Mouse (Mus musculus): Measurements from ENCODE around the gene Zfp493. TPM values are rescaled to one million over a fixed set of nuclear protein-coding genes. Genes with fewer than 3 reads are reported as not detected.
"Not testable (repeated sequence)": the region's sequence is repeated elsewhere in the genome, so short reads cannot be mapped to it uniquely, and the experiment has no call there.

The Zfp493 gene
- polyA plus RNA-seq, 1 experiment, result 1.4 TPM

GRCm38 (mm10) chr13:67813710-67814660, 34.5 kb downstream of the Zfp493 start, which contains the start of gene Zfp273:
Gene Zfp273, plus strand, starts transcription at chr13:67813740.
- Histone ChIP-seq H3K27ac (replicated peaks; ENCODE audit: low read depth, low read length) (peak within 1 kb of the TSS; percentile 29), H3K4me1 (ENCODE audit: control insufficient read depth, insufficient read depth, insufficient read length, low read length) (no peaks in the 10 kb centered on the region), H3K4me3 (ENCODE audit: insufficient read depth, low read depth, low read length) (peak within 1 kb of the TSS; percentile 92)

DNA sequence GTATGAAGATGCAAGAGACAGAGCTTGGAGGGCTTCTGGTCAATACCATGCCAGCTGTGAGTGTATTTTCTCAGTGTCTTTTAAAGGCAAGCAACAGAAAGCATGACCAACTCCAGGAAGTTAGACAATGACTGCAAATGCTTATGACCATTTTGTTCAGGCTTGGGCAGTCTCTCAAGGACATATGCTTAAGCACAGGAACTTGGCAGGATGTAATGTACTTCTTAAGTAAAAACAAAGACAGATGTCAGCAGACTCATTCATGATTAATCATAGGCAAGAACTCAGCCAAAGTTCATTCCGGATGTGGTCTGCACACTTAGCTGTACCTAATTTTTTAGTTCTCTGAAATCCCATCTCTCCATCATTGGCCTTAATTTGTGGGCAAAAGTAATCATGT, 39.1 kb downstream of the Zfp493 start:
- H3K27ac ChIP-seq (replicated peaks; ENCODE audit: low read depth, low read length), result no peak overlapping the region
- H3K4me1 ChIP-seq (ENCODE audit: control insufficient read depth, insufficient read depth, insufficient read length, low read length), result no peaks in the 10 kb centered on the region
- no peak overlapping the region for H3K4me3 ChIP-seq (ENCODE audit: insufficient read depth, low read depth, low read length)

DNA sequence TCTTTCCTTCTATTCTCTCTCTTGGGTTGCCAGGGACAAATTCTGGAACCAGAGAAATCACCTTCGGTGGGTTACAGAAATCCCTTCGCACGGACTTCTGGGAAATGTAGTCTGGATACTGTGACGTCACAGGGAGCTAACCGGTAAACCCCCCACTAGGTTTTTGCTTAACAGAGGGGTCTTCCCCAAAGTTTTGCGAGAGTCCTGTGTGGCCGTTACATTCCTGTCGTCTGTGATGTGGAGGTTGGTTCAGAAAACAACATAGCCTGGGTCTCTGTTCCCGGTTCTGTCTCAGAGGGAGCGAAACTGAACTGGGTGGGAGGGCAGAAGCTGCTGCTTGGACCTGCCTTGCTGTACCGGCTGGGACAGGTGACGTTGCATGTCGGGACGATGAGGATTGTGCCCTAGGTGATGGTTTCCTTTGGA, 51.4 kb downstream of the Zfp493 start, which contains the start of gene Gm10037:
Gm10037 (plus strand) TSS at position 196 of the 426 bp plus-strand sequence.
- no peaks in the 10 kb centered on the region for H3K4me1 ChIP-seq (ENCODE audit: control insufficient read depth, insufficient read depth, insufficient read length, low read length)
- H3K27ac ChIP-seq (replicated peaks; ENCODE audit: low read depth, low read length), result peak within 1 kb of the TSS; percentile 80
- H3K4me3 ChIP-seq (ENCODE audit: insufficient read depth, low read depth, low read length), result peak within 1 kb of the TSS; percentile 94

GRCm38 (mm10) chr13:67833137-67833536, 53.6 kb downstream of the Zfp493 start:
- H3K27ac ChIP-seq (replicated peaks; ENCODE audit: low read depth, low read length); H3K4me3 ChIP-seq (ENCODE audit: insufficient read depth, low read depth, low read length); H3K4me1 ChIP-seq (ENCODE audit: control insufficient read depth, insufficient read depth, insufficient read length, low read length): not testable (repeated sequence)

Other genes with a start within 250 kb of the Zfp493 start
- gene Zfp748, start 225.9 kb upstream of the Zfp493 start, polyA plus RNA-seq (2012; ENCODE audit: insufficient read depth, insufficient read length, missing spikeins), result 2.1 and 5.4 TPM in 2 replicates
- gene Zfp729b, start 170.0 kb upstream of the Zfp493 start, polyA plus RNA-seq (2012; ENCODE audit: insufficient read depth, insufficient read length, missing spikeins), result 4.0 and 5.3 TPM in 2 replicates
- 1.7 TPM in 1 of 2 replicates, not detected in the other for gene Gm49345, start 141.9 kb upstream of the Zfp493 start, polyA plus RNA-seq (2012; ENCODE audit: insufficient read depth, insufficient read length, missing spikeins)
- 2.0 and 3.9 TPM in 2 replicates for gene Zfp729a, start 141.9 kb upstream of the Zfp493 start, polyA plus RNA-seq (2012; ENCODE audit: insufficient read depth, insufficient read length, missing spikeins)
- gene Zfp738, start 92.6 kb upstream of the Zfp493 start, polyA plus RNA-seq (2012; ENCODE audit: insufficient read depth, insufficient read length, missing spikeins), result 6.9 and 7.0 TPM in 2 replicates
- 3.0 and 6.1 TPM in 2 replicates for gene Zfp65, start 50.5 kb upstream of the Zfp493 start, polyA plus RNA-seq (2012; ENCODE audit: insufficient read depth, insufficient read length, missing spikeins)
- gene Zfp85, start 24.5 kb upstream of the Zfp493 start, polyA plus RNA-seq (2012; ENCODE audit: insufficient read depth, insufficient read length, missing spikeins), result 1.8 and 2.0 TPM in 2 replicates
- 3.7 and 3.9 TPM in 2 replicates for gene Zfp273, start 34.0 kb downstream of the Zfp493 start, polyA plus RNA-seq (2012; ENCODE audit: insufficient read depth, insufficient read length, missing spikeins)
- gene Gm10037, start 51.4 kb downstream of the Zfp493 start, polyA plus RNA-seq (2012; ENCODE audit: insufficient read depth, insufficient read length, missing spikeins), result 11.2 TPM in 1 of 2 replicates, not detected in the other
- not detected in 2 replicates for gene BC048507, start 83.6 kb downstream of the Zfp493 start, polyA plus RNA-seq (2012; ENCODE audit: insufficient read depth, insufficient read length, missing spikeins)